Mouse (Mus musculus) intestine, embryonic 14.5 days (tissue): ENCODE results near the gene Shld2. TPM values are rescaled to one million over a fixed set of nuclear protein-coding genes. Genes with fewer than 3 reads are reported as not detected.

Source experiments
- ATAC-seq: fragments of 200-750 bp; cut with Nextera tagmentation; replicated peaks from 2 replicates; pipeline ENCODE4 v1.8.0; 2017; ENCODE audit warnings: low read depth, moderate number of reproducible peaks, moderate TSS enrichment, moderate library complexity; ENCODE audit not compliant: low FRiP score, low TSS enrichment
- DNase-seq: peaks from one replicate; pipeline ENCODE4 v3.0.0-alpha.2; 2018; ENCODE audit warnings: low spot score
- H3K27ac ChIP-seq: fragments of 300-500 bp; sonication (generic); 2 replicates; pipeline ENCODE4 v1.5.1; 2014; ENCODE audit warnings: low read depth, mild to moderate bottlenecking, control low read depth
- H3K27me3 ChIP-seq: fragments of 300-500 bp; sonication (generic); replicated peaks from 2 replicates; pipeline ENCODE4 v1.6.1; 2014; ENCODE audit warnings: low read length, control low read depth; ENCODE audit not compliant: control insufficient read depth, insufficient read depth
- H3K36me3 ChIP-seq: fragments of 300-500 bp; sonication (generic); 2 replicates; pipeline ENCODE4 v1.6.1; 2014; ENCODE audit warnings: low read length, control low read depth; ENCODE audit not compliant: control insufficient read depth, insufficient read depth
- H3K4me1 ChIP-seq: fragments of 300-500 bp; sonication (generic); replicated peaks from 2 replicates; pipeline ENCODE4 v1.6.1; 2014; ENCODE audit warnings: low read length, control low read depth, mixed read lengths; ENCODE audit not compliant: control insufficient read depth, insufficient read depth
- H3K4me2 ChIP-seq: fragments of 300-500 bp; sonication (generic); 2 replicates; pipeline ENCODE4 v1.6.1; 2014; ENCODE audit warnings: low read length
- H3K4me3 ChIP-seq: fragments of 300-500 bp; sonication (generic); 2 replicates; pipeline ENCODE4 v1.5.1; 2014; ENCODE audit warnings: low read depth, low read length, control low read depth, mixed read lengths
- H3K9ac ChIP-seq: fragments of 300-500 bp; sonication (generic); 2 replicates; pipeline ENCODE4 v1.6.1; 2014; ENCODE audit warnings: mild to moderate bottlenecking, low read length
- H3K9me3 ChIP-seq: fragments of 300-500 bp; sonication (generic); 2 replicates; pipeline ENCODE4 v1.6.1; 2016; ENCODE audit warnings: low read length, control low read depth; ENCODE audit not compliant: control insufficient read depth
- WGBS: fragments of 180-500 bp; shearing (Covaris S2); extraction: QIAGEN DNeasy Blood & Tissue Kit; methylation state at CpG from one replicate; pipeline ENCODE4 v1.1.7; 2014; 5-methylcytosine and 5-hydroxymethylcytosine counted together
- polyA plus RNA-seq: library from polyadenylated mRNA; unstranded; fragments of >200 nt; fragmentation: Nextera tagmentation; extraction: Ambion mirVana; gene quantifications from 2 replicates; pipeline ENCODE4 v1.2.1, GENCODE M21; 2014

Shld2 gene
- polyA plus RNA-seq, 1 experiment from 2014 or later, result 11.0 TPM

DNA sequence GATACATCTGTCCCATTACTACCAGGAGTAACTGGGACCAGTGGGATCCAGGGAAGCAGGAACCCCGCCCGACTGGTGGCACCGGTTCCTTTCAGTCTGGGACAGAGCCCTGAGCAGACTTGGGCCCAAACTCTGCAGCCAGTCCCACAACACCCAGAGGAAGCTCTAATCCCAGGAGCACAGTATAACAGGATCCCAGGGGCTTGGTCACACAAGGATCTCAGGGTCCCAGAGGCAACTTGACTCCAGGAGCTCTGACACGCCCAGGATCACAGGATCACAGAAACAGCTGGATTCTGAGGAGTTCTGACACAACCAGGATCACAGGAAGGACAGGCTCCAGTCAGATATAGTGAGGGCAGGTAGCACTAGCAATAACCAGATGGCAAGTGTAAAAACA is 57.0 kb downstream of the Shld2 start:
- WGBS, result 91% methylated on average over 4 of the region's 4 CpGs
- no peak for ATAC-seq
- H3K36me3 ChIP-seq, result no peaks in the 10 kb centered on the region
- H3K9ac ChIP-seq, result no peak overlapping the region
- H3K9me3 ChIP-seq, result no peaks in the 10 kb centered on the region
- no peak overlapping the region for H3K4me2 ChIP-seq
- DNase-seq, result no peak
- no peak overlapping the region for H3K27ac ChIP-seq
- H3K27me3 ChIP-seq, result no peaks in the 10 kb centered on the region
- no peak overlapping the region for H3K4me3 ChIP-seq
- 0 out of 2 replicates have a peak, but pooled peaks cover 3% of the 10 kb centered on the region for H3K4me1 ChIP-seq

DNA sequence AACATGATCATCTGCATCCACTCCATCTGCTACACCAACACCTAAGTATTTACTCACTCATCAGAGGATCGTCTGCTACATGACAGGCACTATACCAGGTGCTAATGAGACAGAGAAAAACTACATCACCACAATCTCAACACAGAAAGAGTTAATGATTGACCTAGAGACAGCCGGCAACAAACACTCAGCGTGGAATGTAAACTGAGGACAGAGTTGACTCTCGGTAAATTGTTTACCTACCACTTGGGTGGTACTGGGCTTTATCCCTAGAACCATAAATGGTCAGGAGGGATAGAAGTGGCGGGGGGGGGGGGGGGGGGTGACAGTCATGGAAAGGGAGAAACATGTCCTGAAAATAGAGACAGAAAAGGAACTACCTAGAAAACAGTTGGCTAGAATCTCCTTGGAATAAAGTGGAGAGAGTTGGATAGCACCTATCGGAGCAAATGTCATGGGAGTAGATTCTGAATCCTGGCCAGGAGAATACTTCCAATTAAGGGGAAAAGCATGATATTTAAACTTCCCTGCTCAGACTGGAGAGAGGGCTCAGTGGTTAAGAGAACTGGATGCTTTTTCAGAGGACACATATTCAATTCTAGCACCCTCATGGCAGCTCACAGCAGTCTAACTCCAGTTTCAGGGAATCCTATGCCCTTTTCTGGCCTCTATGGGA is 57.7 kb downstream of the Shld2 start:
- H3K9ac ChIP-seq, result no peak overlapping the region
- no peak overlapping the region for H3K27ac ChIP-seq
- H3K4me1 ChIP-seq, result 0 out of 2 replicates have a peak, but pooled peaks cover 3% of the 10 kb centered on the region
- H3K4me2 ChIP-seq, result no peak overlapping the region
- 32% methylated on average over 6 of the region's 6 CpGs for WGBS
- H3K4me3 ChIP-seq, result no peak overlapping the region
- no peaks in the 10 kb centered on the region for H3K9me3 ChIP-seq
- H3K27me3 ChIP-seq, result no peaks in the 10 kb centered on the region
- ATAC-seq (no peak), DNase-seq (no peak)
- H3K36me3 ChIP-seq, result no peaks in the 10 kb centered on the region

DNA sequence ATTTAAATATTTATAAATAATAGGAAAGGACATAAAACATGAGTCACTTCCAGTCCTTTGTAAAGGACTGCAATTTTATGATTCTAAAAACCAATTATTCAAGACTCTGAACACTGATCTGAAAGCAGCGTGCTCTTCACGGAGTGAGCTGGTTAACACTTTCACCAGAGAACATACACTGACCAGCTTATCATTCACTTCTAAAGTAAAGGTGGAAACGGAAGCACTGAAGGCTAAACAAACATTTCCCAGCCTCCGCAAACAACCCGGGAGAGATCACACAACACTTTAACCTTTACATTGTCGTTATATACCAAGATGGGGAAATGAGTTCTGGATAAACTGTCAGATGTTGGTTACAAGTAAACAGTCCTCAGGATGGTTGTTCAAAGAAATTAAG is 69.6 kb downstream of the Shld2 start:
- no peak overlapping the region for H3K27ac ChIP-seq
- no peak for ATAC-seq

DNA sequence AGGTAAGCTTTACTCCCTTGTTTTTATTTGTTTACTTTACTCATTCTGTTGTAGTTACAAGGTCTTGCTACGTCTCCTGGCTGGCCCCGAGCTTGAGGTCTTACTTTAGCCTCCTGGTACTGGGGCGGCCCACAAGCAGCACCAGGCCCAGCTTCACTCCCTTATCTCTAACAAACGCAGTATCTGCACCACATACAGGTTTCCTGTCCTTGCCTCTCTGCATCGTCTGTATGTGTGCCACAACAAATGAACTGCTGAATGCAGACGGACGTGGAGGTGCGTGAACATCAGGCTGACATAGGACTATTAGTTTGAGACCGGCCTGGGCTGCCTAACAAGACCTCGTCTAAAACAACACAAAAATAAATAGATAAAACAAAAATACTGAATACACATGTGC is 70.0 kb downstream of the Shld2 start:
- Histone ChIP-seq H3K9me3 (no peaks in the 10 kb centered on the region), H3K27me3 (no peaks in the 10 kb centered on the region), H3K4me2 (no peak overlapping the region), H3K4me3 (no peak overlapping the region), H3K9ac (no peak overlapping the region), H3K4me1 (no peaks in the 10 kb centered on the region), H3K36me3 (peaks cover 10% of the 10 kb centered on the region), H3K27ac (no peak overlapping the region)
- ATAC-seq (no peak), DNase-seq (no peak)
- WGBS, result 66% methylated on average over 10 of the region's 10 CpGs

More for the DNA sequence above, 69.6 kb downstream of the Shld2 start:
- no peak overlapping the region for H3K4me2 ChIP-seq
- no peak overlapping the region for H3K9ac ChIP-seq
- H3K27me3 ChIP-seq, result no peaks in the 10 kb centered on the region
- no peak for DNase-seq
- 52% methylated on average over 6 of the region's 6 CpGs for WGBS
- H3K9me3 ChIP-seq, result no peaks in the 10 kb centered on the region
- H3K36me3 ChIP-seq, result peaks cover 10% of the 10 kb centered on the region
- H3K4me1 ChIP-seq, result no peaks in the 10 kb centered on the region
- no peak overlapping the region for H3K4me3 ChIP-seq

DNA sequence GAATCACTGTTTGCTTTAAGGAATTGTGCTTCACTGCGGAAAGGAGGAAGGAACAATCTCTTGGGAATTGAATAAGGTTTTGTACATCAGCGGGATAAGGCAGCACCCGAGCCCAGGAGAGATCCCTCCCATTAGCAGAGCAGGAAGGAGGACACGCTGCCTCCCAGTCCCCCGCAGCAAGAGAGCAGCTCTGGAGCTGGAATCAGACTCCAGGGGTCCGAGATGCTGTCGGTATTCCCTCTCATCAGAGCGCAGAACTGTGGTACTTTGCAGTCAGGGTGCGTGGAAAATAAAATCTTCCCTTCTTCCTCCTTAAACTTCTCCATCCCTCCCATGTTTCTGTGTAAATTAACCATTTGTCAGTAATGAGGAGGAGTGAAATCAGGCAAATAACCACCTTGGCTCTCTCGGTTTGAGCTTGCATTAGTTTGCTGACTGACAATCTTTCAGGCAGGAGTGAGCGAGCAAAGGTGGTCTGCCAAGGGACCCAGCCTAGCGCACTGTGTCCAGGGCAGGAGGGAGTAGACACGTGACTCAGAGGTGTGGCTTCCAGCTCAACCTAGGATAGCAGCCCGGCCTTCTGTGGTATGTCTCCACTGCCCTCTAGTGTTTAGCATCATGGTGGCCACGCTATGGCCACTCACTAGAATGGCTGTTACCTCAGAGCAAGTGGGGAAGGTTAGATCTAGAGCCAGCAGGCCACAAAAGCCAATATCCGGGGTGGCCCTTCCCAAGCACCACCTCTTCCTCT is 75.5 kb downstream of the Shld2 start:
- Histone ChIP-seq H3K27ac (no peak overlapping the region), H3K4me3 (peak overlapping the region; percentile 22), H3K4me1 (peaks cover 4% of the 10 kb centered on the region; the same call in 1 of the 2 replicates), H3K27me3 (no peaks in the 10 kb centered on the region), H3K9ac (no peak overlapping the region), H3K36me3 (peaks cover 4% of the 10 kb centered on the region; the same call in 1 of the 2 replicates), H3K9me3 (no peaks in the 10 kb centered on the region), H3K4me2 (peak overlapping the region; percentile 72)
- DNase-seq (peak; percentile 83), ATAC-seq (peak; percentile 99)
- 4% methylated on average over 16 of the region's 16 CpGs for WGBS

DNA sequence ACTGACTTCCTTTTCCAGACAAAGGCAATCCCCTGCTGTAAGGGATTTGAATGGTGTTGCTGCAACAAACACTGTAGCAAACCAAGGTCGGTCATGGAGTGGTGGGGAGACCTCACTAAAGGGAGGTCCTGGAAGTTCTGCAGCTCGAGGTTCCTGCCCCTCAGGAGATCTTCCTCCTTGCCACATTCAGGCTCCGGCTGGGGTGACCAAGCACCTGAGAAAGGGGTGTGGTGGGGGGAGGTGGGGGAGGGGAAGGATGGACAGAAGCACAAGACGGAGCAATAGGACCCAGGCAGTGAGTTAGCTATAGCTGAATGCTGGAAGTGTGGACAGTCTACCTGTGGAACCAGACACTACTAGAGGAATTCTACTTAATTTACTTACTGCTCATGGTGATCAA is 76.4 kb downstream of the Shld2 start:
- Histone ChIP-seq H3K4me3 (no peak overlapping the region), H3K36me3 (peaks cover 4% of the 10 kb centered on the region; the same call in 1 of the 2 replicates), H3K4me2 (no peak overlapping the region), H3K27ac (no peak overlapping the region), H3K9ac (no peak overlapping the region), H3K4me1 (peaks cover 4% of the 10 kb centered on the region; the same call in 1 of the 2 replicates), H3K27me3 (no peaks in the 10 kb centered on the region), H3K9me3 (no peaks in the 10 kb centered on the region)
- 70% methylated on average over 4 of the region's 4 CpGs for WGBS
- ATAC-seq (no peak), DNase-seq (no peak)

DNA sequence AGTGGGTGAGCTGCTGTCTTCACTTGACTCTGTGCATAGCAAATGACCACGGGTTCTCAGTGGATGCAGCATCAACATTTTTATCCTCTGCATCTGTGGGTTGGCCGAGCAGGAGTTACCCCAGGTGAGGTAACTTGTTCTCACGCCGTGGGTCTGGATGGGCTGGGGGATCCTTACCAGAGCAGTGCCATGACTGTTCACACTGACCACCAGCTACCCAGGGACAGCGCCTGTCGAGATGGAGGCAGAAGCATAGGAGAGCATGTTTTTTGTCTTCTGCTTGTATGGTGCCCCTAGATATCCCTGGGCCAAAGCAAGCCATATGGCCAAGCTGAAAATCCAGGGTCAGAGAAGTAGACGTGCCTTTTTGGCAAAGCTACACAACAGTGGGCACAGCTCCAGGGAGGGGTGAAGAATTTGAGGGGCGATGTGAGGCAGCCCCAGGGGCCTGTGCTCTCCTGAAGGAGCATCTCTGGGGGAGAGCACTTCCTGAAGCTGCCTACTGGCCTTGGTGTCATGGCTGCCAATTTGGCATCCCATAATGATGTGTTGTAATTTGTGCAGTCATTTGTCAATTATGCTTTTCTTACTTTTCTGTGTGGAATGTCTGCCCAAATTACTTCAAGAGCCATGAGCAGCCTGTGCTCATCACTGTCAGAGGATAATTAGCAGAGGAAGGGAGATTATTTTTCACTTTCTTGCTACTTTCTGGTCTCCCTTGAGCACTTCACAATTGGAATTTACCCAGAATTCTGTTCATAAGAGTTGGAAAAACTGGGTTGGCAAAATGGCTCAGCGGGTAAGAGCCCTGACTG is 77.2 kb downstream of the Shld2 start:
- DNase-seq (peak; percentile 47), ATAC-seq (no peak)
- Histone ChIP-seq H3K27me3 (no peaks in the 10 kb centered on the region), H3K27ac (no peak overlapping the region), H3K9ac (no peak overlapping the region), H3K4me3 (no peak overlapping the region), H3K4me2 (no peak overlapping the region), H3K9me3 (no peaks in the 10 kb centered on the region), H3K36me3 (no peaks in the 10 kb centered on the region), H3K4me1 (peaks cover 4% of the 10 kb centered on the region; the same call in 1 of the 2 replicates)
- 89% methylated on average over 9 of the region's 9 CpGs for WGBS

DNA sequence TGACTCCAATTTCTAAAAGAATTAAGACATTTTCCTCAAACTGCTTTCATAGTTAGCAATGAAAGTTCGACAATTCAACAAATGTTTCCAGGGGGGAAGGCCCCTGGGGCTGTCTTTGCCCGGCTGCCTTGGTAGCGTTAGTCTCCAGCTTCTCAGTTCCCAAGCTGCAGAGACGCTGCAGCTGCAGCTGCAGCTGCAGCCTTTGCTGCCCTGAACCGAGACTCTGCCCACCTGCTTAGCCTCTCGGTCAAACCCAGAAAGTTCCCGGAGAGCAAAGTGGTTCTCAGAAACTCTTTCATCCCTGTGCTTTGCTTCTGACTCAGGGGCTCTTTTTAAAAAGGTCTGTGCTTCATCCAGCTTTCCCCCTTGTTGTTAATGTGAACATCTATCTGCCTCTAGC is 78.0 kb downstream of the Shld2 start:
- Histone ChIP-seq H3K27me3 (no peaks in the 10 kb centered on the region), H3K4me2 (no peak overlapping the region), H3K27ac (no peak overlapping the region), H3K9me3 (no peaks in the 10 kb centered on the region), H3K36me3 (no peaks in the 10 kb centered on the region), H3K9ac (no peak overlapping the region), H3K4me1 (peaks cover 4% of the 10 kb centered on the region; the same call in 1 of the 2 replicates), H3K4me3 (no peak overlapping the region)
- 58% methylated on average over 7 of the region's 7 CpGs for WGBS
- ATAC-seq, result no peak
- peak; percentile 29 for DNase-seq
